Mouse (Mus musculus) CD4-positive, CD25-positive, alpha-beta regulatory T cell, adult 4 months (primary cell): Measurements from ENCODE around the gene Tmem189. TPM values are rescaled to one million over a fixed set of nuclear protein-coding genes. Genes with fewer than 3 reads are reported as not detected.
A peak's percentile ranks its signal among the peaks of the same experiment; 100 is the strongest.

Source experiments
- ATAC-seq: one replicate; pipeline ENCODE4 v1.8.0; 2017
- polyA plus RNA-seq, 2 experiments: library from polyadenylated mRNA; unstranded; fragments of 100-300 nt; shearing (Covaris generic); gene quantifications; one replicate each; pipeline ENCODE4 v1.2.1; 2017

The Tmem189 gene
- polyA plus RNA-seq, 2 experiments from 2014 or later, result 12.2 to 16.0 TPM

GRCm38 (mm10) chr2:167679902-167680430 is 9.7 kb downstream of the Tmem189 start:
- peak; percentile 90 for ATAC-seq

- no peak for ATAC-seq
Measured at GRCm38 (mm10) chr2:167678600-167678999, 11.0 kb downstream of the Tmem189 start.

GRCm38 (mm10) chr2:167675120-167675909 is 14.3 kb downstream of the Tmem189 start:
- peak; percentile 34 for ATAC-seq

DNA sequence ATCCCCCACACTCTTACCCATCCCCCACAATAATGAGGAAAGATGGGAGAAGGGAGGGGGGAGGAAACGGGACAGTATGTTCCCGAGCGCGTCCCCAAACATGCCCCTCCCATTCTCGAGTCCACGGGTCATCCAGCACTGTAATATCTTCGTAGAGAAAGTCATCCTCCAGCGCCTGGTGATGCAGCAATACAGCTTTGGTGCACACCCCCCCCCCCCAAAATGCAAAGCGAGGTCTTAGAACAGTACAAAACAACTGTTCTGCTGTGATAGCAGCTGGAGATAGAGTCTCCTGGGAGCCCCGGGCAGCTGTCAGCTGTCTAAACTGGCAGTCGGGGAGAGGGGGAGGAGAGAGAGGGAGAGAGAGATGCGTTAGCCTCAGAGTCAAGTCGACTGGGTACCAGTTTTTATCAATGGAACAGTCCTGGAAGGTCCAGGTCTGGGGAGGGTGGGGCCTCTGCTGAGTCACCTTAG is 17.4 kb downstream of the Tmem189 start:
- ATAC-seq, result no peak

DNA sequence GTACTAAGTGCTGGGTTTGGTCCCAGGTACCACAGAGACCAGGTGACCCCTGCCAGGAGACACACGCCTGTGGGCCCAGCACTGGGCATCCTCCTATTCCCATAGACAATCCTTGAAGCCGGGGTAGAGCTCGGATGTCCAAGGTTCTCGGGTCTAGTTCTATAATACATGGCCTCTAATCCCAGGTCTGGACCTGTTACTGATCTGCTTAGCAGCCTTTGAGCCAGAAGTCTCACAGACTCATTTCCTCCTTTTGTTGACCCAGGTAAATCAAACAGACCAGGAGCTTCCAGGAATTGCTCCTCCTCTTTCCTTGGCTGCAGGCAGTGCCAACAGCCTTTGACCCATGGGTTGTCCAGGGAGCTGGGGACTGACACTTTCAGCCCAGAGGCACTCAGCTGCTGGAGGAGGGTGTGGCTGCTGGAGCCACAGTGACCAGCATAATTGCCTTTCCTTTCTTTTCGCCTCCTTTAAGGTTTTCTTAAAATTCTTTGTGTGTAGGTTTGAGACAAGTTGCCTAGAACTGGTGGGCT is 18.5 kb downstream of the Tmem189 start:
- no peak for ATAC-seq

GRCm38 (mm10) chr2:167669398-167669797 is 20.2 kb downstream of the Tmem189 start:
- no peak for ATAC-seq

DNA sequence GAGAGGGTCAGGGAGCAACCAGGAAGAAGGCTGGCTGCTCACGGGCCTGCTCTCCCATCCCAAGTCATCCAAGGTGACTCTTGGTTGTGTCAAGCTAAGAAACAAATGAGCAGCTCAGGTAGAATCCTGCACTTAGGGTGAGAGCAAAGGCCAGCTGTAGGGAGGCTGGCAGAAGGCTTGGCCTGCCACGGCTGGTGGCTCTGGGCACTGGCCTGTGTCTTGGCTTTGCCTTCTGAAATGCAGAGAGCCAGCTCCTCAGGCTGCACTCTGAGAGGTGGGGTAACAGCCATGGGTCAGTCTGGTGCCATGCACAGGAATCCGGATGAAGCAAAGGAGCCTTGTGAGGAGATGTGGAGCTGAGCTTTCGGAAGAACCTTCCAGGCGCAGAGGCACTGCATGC is 21.2 kb downstream of the Tmem189 start:
- ATAC-seq, result no peak

- no peak for ATAC-seq
Measured at GRCm38 (mm10) chr2:167665972-167666713, 23.5 kb downstream of the Tmem189 start.

GRCm38 (mm10) chr2:167662713-167663112 is 26.9 kb downstream of the Tmem189 start:
- no peak for ATAC-seq

DNA sequence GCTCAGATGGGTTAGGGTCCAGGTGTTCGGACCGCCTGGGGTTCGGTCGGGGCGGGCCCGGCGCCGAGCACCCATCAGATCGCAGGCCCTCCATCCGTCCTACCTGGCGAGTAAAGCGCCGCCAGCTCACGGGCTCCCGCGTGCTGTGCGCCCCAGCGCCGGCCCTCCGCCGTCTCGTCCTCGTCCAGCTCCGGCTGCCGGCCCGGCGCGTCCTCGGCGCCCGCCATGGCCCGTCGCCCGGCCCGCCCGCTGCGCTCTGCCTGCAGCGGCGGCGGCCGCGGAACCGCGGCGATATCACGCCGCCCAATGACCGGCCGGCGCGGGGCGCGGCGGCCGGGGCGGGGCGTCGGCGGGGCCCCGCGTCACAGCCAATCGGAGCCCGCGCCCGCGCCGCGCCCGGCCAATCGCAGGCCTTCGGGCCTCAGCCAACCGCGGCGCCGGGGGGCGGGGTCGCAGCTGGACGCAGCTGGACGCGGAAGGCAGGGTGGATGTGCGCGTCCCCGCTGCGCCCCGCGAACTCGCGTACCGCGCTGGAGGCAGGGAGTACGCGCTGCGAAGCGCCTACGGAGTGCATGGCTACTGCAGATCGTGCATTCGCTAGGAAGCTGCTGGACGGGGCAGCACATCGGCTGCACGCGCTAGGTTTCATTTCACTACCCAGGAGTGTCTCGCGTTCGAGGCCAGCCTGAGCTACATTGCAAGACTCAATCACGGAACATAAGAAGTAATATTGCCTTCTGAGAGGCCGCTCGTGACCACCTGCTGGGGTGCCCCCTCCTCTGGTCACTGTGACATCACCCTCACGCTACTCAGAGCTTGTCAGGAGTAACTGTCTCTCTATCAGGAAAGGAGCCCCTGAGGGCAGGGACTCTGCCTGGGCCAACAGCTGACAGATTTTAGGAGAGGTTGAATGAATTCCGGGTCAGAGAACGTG is 28.1 kb downstream of the Tmem189 start, which contains the start of gene Gm20431:
TSS of gene Gm20431 (minus strand) at position 227 of the 934 bp plus-strand sequence.
- ATAC-seq, result peak; percentile 82

- ATAC-seq, result no peak
Measured at GRCm38 (mm10) chr2:167660611-167660971, 29.0 kb downstream of the Tmem189 start.

- ATAC-seq, result no peak
Measured at GRCm38 (mm10) chr2:167659847-167660610, 29.6 kb downstream of the Tmem189 start.

DNA sequence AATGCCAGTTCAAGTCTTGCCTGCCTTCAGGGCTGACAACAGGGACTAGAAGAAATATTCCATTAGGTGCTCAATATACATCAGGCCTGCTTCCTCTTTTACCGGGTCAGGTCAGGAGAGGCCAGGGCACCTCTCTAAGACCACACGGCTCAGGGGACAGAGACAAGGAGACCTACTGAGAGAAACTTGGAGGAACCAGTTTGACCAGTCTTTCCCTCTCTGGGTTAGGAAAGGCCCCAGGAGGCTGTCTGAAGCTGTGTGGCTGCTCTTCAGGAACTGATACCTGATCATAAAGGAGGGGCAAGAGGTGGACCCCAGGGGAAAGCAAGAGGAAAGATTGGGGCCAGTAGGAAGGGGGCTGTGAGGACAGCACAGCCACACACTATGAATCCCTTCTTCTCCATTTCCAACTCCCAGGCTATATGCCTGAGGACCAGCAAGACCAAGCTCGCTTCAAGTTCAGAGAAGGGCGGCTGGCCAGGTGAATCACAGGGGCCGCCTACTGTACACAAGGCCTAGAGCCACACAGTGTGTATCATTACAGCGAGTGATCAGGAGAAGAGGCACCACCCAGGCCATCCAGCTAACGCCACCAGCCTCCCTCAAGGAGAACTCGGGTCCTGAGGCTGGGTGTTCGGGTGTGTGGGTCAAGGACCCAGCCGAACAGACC is 30.3 kb downstream of the Tmem189 start:
- no peak for ATAC-seq

GRCm38 (mm10) chr2:167658712-167659111 is 30.9 kb downstream of the Tmem189 start:
- ATAC-seq, result no peak

DNA sequence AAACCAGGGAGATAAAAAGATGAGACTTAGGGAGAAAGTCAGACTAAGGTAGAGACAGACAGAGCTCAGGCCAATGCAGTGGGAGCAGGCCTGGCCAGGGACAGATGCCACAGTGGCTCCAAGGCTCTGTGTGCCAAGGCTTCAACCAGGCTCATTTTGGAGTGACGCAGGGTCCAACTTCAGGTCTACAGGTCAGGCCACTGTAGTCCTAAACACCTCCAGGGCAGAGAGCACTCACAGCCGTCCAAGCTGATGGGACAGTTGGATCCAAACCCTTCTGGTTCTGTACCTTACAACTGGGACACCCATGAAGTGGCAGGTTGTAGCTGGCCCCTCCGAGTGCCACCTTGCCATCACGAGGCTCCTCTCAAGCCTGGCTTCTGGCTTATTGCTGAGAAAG is 31.6 kb downstream of the Tmem189 start:
- no peak for ATAC-seq

DNA sequence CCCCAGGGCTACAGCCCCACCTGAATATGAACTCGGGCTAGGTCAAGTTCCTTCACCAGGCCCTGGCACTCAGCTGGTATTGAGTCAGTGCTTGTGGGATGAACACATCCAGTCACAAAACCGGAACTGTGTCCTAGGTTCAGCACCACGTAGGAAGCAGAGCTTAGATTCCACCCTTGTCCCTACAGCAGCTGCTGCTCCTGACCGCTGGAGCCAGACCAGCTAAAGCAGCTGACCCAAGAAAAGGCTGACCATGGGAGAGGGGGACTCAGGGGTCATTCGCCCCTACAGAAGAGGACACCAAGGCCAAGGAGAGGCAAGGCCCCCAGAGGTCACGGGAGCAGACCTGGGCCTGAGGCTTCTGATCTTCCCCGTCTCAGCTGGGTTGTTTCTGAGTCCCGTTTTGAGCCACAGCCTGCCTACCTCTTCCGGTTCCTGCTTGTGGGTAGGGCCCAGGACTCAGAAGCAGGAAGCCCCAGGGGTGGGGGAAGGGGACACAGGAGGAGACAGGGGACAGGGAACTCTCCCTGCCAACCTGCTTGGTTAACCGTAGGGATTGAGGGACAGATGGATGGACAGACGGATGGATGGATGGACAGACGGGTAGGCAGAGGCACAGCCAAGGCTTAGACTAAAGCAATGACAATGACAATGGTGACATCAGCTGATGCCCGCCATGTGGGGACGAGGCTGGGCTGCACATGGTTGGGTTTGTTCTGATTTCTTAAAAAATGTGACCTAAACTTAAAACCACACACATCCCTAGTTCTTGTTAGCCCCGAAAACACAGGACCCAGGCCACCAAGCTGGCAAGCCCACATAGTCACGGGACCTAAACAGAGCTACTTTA is 32.8 kb downstream of the Tmem189 start:
- ATAC-seq, result peak; percentile 84

DNA sequence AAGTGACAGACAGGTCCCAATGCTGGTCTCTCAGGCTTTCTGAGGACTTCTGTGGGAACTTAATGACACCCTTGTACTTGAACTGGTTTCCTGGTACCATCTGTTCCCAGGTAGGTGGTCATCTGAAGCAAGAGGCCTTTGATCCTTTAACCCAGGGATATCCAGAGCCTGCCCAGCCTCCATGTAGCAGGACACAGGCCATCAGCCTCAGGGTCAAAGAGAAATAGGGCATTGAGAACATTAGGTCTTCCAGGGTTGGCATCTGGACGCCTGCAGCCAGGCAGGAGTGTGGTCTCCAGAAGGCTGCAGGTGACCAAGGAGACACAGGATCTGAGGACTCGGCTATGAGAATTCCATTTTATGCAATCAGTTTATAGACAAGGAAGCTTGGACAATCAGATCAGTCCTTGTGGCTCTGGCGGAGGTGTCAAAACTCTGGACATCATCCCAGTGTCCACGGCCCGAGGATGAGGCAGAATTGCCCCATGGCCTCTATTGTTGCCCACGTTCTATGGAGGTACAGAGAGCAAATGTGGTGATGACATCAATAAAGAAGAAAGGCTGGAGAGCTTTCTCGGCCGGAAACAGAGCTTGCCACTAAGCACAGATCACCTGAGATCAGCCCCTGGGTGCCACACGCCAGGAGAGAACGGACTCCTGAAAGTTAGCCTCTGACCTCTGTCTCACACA is 34.6 kb downstream of the Tmem189 start:
- ATAC-seq, result no peak

- ATAC-seq, result no peak
Measured at GRCm38 (mm10) chr2:167652694-167653093, 36.9 kb downstream of the Tmem189 start.

DNA sequence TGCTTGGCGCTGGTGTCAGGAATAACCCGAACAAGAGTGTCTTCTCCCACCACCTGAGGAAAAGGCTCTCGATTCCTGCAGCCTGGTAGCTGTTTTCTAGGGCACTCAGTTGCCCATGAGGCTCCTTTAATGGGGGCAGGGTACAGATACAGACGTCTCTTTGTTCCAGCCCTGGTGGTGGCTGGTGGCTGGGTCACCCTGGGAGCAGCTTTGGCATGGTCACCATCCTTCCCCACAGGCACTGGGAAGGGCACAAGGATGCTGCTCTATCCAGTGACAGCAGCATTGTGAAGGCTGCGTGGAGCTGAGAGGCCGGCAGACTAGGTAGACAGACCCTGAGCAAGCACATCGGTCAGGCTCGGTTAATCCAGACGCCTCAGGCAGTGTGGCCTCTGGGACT is 38.0 kb downstream of the Tmem189 start:
- ATAC-seq, result no peak
